Mouse (Mus musculus): Measurements from ENCODE around the gene Ispd.

Ispd gene

GRCm38 (mm10) chr12:36570414-36571095, 189.3 kb downstream of the Ispd start:
- no peak for DNase-seq

- no peak for DNase-seq
These were observed 203.6 kb downstream of the Ispd start for GRCm38 (mm10) chr12:36584828-36585227.

GRCm38 (mm10) chr12:36597539-36598250, 216.4 kb downstream of the Ispd start:
- no peak for DNase-seq

- DNase-seq: no peak
These were observed 240.9 kb downstream of the Ispd start for GRCm38 (mm10) chr12:36621960-36622736.

GRCm38 (mm10) chr12:36627204-36627603, 246.0 kb downstream of the Ispd start:
- no peak for DNase-seq

GRCm38 (mm10) chr12:36632427-36632826, 251.2 kb downstream of the Ispd start:
- DNase-seq: no peak

- DNase-seq: no peak
These were observed 266.3 kb downstream of the Ispd start for GRCm38 (mm10) chr12:36647514-36647913.

GRCm38 (mm10) chr12:36662496-36662895, 281.2 kb downstream of the Ispd start:
- peak; percentile 52 to 53 for DNase-seq

GRCm38 (mm10) chr12:36664783-36665182, 283.5 kb downstream of the Ispd start:
- no peak for DNase-seq

- no peak for DNase-seq
These were observed 285.5 kb downstream of the Ispd start for GRCm38 (mm10) chr12:36666771-36667170.

- DNase-seq: no peak
These were observed 289.1 kb downstream of the Ispd start for GRCm38 (mm10) chr12:36670164-36670908.

- DNase-seq: no peak
These were observed 289.8 kb downstream of the Ispd start for GRCm38 (mm10) chr12:36670915-36671579.

GRCm38 (mm10) chr12:36674481-36674880, 293.2 kb downstream of the Ispd start:
- DNase-seq: no peak

- no peak for DNase-seq
These were observed 297.0 kb downstream of the Ispd start for GRCm38 (mm10) chr12:36678220-36678619.

- no peak for DNase-seq
These were observed 299.7 kb downstream of the Ispd start for GRCm38 (mm10) chr12:36680883-36681505.

GRCm38 (mm10) chr12:36681779-36682178, 300.5 kb downstream of the Ispd start:
- DNase-seq: no peak

- no peak for DNase-seq
These were observed 312.8 kb downstream of the Ispd start for GRCm38 (mm10) chr12:36694072-36694471.

GRCm38 (mm10) chr12:36704380-36704779, 323.1 kb downstream of the Ispd start:
- no peak for DNase-seq

- no peak for DNase-seq
These were observed 327.6 kb downstream of the Ispd start for GRCm38 (mm10) chr12:36708810-36709209.

- DNase-seq: peak in 1 of 2 experiments; percentile 2
These were observed 332.8 kb downstream of the Ispd start for GRCm38 (mm10) chr12:36713866-36714662.

- DNase-seq: no peak
These were observed 336.3 kb downstream of the Ispd start for GRCm38 (mm10) chr12:36717526-36717925.

Measured in cerebellum, adult 18-20 months (tissue).